Mouse (Mus musculus): Measurements from ENCODE around the gene F7. TPM values are rescaled to one million over a fixed set of nuclear protein-coding genes. Genes with fewer than 3 reads are reported as not detected.

F7 gene
- polyA plus RNA-seq, 1 experiment from 2014 or later, result not detected

- H3K4me1 ChIP-seq (replicated peaks; ENCODE audit: control insufficient read depth, insufficient read depth), result no peaks in the 10 kb centered on the region
- H3K9ac ChIP-seq (ENCODE audit: low read length), result no peak overlapping the region
- no peak overlapping the region for H3K4me2 ChIP-seq (replicated peaks; ENCODE audit: low read depth)
- no peaks in the 10 kb centered on the region for H3K36me3 ChIP-seq (ENCODE audit: control insufficient read depth, insufficient read depth, low read length)
- no peaks in the 10 kb centered on the region for H3K9me3 ChIP-seq (ENCODE audit: control insufficient read depth, low read length)
- no peak overlapping the region for H3K4me3 ChIP-seq (ENCODE audit: low read depth, low read length)
- H3K27ac ChIP-seq (replicated peaks), result no peak overlapping the region
- DNase-seq (ENCODE audit: low spot score), result no peak
- TF ChIP-seq EP300 (optimal IDR thresholded peaks at IDR 0.05) (no peak), CTCF (IDR thresholded peaks at IDR 0.05; ENCODE audit: low read depth) (no peak)
- 79% methylated on average over 18 of the region's 18 CpGs for WGBS
- no peaks in the 10 kb centered on the region for H3K27me3 ChIP-seq (ENCODE audit: control insufficient read depth, insufficient read depth, low read length)
- 0 out of 2 replicates have a peak, but pooled peaks have one; percentile 38 for ATAC-seq (ENCODE audit: low FRiP score, low TSS enrichment)
Measured at GRCm38 (mm10) chr8:12983681-12984467, 42.0 kb upstream of the F7 start.

GRCm38 (mm10) chr8:12984601-12985243 lies 41.1 kb upstream of the F7 start:
- H3K4me2 ChIP-seq (replicated peaks; ENCODE audit: low read depth), result no peak overlapping the region
- TF ChIP-seq EP300 (optimal IDR thresholded peaks at IDR 0.05) (no peak), CTCF (IDR thresholded peaks at IDR 0.05; ENCODE audit: low read depth) (no peak)
- H3K27ac ChIP-seq (replicated peaks), result no peak overlapping the region
- no peak overlapping the region for H3K4me3 ChIP-seq (ENCODE audit: low read depth, low read length)
- ATAC-seq (ENCODE audit: low FRiP score, low TSS enrichment) (no peak), DNase-seq (ENCODE audit: low spot score) (no peak)
- H3K9ac ChIP-seq (ENCODE audit: low read length), result no peak overlapping the region
- H3K36me3 ChIP-seq (ENCODE audit: control insufficient read depth, insufficient read depth, low read length), result no peaks in the 10 kb centered on the region
- H3K27me3 ChIP-seq (ENCODE audit: control insufficient read depth, insufficient read depth, low read length), result no peaks in the 10 kb centered on the region
- 84% methylated on average over 17 of the region's 17 CpGs for WGBS
- no peaks in the 10 kb centered on the region for H3K4me1 ChIP-seq (replicated peaks; ENCODE audit: control insufficient read depth, insufficient read depth)
- H3K9me3 ChIP-seq (ENCODE audit: control insufficient read depth, low read length), result no peaks in the 10 kb centered on the region

GRCm38 (mm10) chr8:12985259-12985658 lies 40.6 kb upstream of the F7 start:
- TF ChIP-seq CTCF (IDR thresholded peaks at IDR 0.05; ENCODE audit: low read depth), result no peak
- ATAC-seq (ENCODE audit: low FRiP score, low TSS enrichment), result no peak
- no peaks in the 10 kb centered on the region for H3K27me3 ChIP-seq (ENCODE audit: control insufficient read depth, insufficient read depth, low read length)
- no peak overlapping the region for H3K27ac ChIP-seq (replicated peaks)
- no peaks in the 10 kb centered on the region for H3K4me1 ChIP-seq (replicated peaks; ENCODE audit: control insufficient read depth, insufficient read depth)
- no peak overlapping the region for H3K4me2 ChIP-seq (replicated peaks; ENCODE audit: low read depth)
- 92% methylated on average over 13 of the region's 13 CpGs for WGBS
- H3K9ac ChIP-seq (ENCODE audit: low read length), result no peak overlapping the region
- no peaks in the 10 kb centered on the region for H3K36me3 ChIP-seq (ENCODE audit: control insufficient read depth, insufficient read depth, low read length)
- DNase-seq (ENCODE audit: low spot score), result no peak
- H3K4me3 ChIP-seq (ENCODE audit: low read depth, low read length), result no peak overlapping the region
- H3K9me3 ChIP-seq (ENCODE audit: control insufficient read depth, low read length), result no peaks in the 10 kb centered on the region

GRCm38 (mm10) chr8:12987571-12987970 lies 38.3 kb upstream of the F7 start:
- Histone ChIP-seq H3K4me1 (replicated peaks; ENCODE audit: control insufficient read depth, insufficient read depth) (no peaks in the 10 kb centered on the region), H3K4me3 (ENCODE audit: low read depth, low read length) (no peak overlapping the region), H3K36me3 (ENCODE audit: control insufficient read depth, insufficient read depth, low read length) (no peaks in the 10 kb centered on the region), H3K9ac (ENCODE audit: low read length) (no peak overlapping the region), H3K27me3 (ENCODE audit: control insufficient read depth, insufficient read depth, low read length) (no peaks in the 10 kb centered on the region), H3K9me3 (ENCODE audit: control insufficient read depth, low read length) (no peaks in the 10 kb centered on the region), H3K27ac (replicated peaks) (no peak overlapping the region), H3K4me2 (replicated peaks; ENCODE audit: low read depth) (no peak overlapping the region)
- no peak for TF ChIP-seq EP300 (optimal IDR thresholded peaks at IDR 0.05)
- ATAC-seq (ENCODE audit: low FRiP score, low TSS enrichment) (no peak), DNase-seq (ENCODE audit: low spot score) (no peak)
- 82% methylated on average over 8 of the region's 8 CpGs for WGBS

GRCm38 (mm10) chr8:12988722-12989430 lies 37.0 kb upstream of the F7 start:
- no peak overlapping the region for H3K4me3 ChIP-seq (ENCODE audit: low read depth, low read length)
- ATAC-seq (ENCODE audit: low FRiP score, low TSS enrichment) (no peak), DNase-seq (ENCODE audit: low spot score) (no peak)
- H3K9ac ChIP-seq (ENCODE audit: low read length), result no peak overlapping the region
- WGBS, result 70% methylated on average over 13 of the region's 13 CpGs
- H3K9me3 ChIP-seq (ENCODE audit: control insufficient read depth, low read length), result no peaks in the 10 kb centered on the region
- no peak overlapping the region for H3K27ac ChIP-seq (replicated peaks)
- TF ChIP-seq CTCF (IDR thresholded peaks at IDR 0.05; ENCODE audit: low read depth) (peak; percentile 57), EP300 (optimal IDR thresholded peaks at IDR 0.05) (no peak)
- no peak overlapping the region for H3K4me2 ChIP-seq (replicated peaks; ENCODE audit: low read depth)
- H3K4me1 ChIP-seq (replicated peaks; ENCODE audit: control insufficient read depth, insufficient read depth), result no peaks in the 10 kb centered on the region
- H3K27me3 ChIP-seq (ENCODE audit: control insufficient read depth, insufficient read depth, low read length), result no peaks in the 10 kb centered on the region
- H3K36me3 ChIP-seq (ENCODE audit: control insufficient read depth, insufficient read depth, low read length), result no peaks in the 10 kb centered on the region

Measured in stomach, postnatal 0 days (tissue).